Mouse (Mus musculus): Measurements from ENCODE around the gene Moxd1.

Gene Moxd1

DNA sequence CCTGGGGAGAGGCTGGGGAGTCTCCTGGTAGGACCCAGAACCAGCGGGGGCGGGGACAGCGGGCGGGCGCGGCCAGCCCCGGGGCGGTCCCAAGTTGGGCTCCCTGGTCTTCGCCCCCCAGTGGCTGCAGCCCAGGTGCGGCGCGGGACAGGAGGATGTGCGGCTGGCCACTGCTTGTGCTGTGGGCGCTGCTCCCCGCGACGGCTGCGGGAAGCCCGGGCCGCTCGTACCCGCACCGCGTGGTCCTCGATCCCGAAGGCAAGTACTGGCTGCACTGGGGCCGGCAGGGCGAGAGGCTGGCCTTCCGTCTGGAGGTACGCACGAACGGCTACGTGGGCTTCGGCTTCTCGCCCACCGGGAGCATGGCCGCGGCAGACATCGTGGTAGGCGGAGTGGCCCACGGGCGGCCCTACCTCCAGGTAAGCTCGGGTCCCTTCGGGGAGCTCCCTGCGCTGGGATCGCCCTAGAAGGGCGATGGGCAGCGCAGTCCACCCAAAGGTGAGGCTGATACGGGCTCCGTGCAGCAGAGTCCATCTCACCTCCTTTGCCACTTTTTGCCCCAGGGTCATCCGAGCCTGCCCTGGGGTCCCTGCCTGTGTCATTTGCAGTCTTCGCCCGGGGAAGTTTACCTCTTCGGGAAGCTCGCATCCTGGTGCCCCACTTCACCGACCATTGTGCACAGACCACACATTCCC lies at the start of gene Moxd1:
Gene Moxd1 (plus strand): TSS at position 69 of the 695 bp plus-strand sequence.
- no peak for DNase-seq (ENCODE audit: low spot score in 2 of 2)

DNA sequence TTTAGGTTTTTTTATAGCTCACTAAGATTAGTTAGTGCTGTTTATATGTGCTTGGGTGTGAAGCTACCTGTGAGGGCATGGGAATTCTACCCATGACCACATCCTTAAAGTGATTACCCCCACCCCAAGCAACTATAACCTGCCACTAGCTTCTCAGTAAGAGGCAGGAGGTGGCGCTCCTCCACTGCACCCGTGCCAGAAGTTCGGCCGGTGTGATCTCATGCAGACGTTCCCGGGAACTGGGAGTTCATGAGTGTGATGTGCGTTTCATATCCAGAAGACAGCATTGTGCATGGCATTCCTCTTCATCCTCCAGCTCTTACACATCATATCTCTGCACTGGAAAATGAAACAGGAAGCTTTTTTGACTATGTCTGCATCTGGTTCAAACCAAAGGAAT lies 32.9 kb upstream of the Moxd1 start:
- no peak for DNase-seq (ENCODE audit: low spot score in 2 of 2)

DNA sequence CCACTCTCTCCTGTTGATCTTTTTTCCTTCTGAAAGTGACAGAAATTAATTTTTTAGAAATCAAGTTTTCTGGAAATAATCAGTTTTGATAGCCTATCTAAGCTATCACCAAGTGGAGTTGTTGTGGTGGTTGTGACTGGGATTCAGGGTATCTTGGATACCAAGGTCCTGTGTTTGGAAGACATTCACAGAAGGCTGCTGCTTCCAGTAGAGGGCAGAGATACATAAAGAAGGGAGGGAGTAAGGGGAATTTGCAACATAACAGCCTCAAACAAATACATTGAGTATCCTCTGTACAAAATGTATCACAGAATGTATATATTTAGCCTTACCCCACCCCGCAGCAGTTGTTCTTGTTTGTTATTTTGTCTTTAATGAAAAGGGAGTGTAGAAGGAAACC lies 31.3 kb upstream of the Moxd1 start:
- DNase-seq (ENCODE audit: low spot score in 2 of 2), result no peak

GRCm38 (mm10) chr10:24199303-24199702 lies 24.0 kb upstream of the Moxd1 start:
- DNase-seq (ENCODE audit: low spot score in 2 of 2), result no peak

DNA sequence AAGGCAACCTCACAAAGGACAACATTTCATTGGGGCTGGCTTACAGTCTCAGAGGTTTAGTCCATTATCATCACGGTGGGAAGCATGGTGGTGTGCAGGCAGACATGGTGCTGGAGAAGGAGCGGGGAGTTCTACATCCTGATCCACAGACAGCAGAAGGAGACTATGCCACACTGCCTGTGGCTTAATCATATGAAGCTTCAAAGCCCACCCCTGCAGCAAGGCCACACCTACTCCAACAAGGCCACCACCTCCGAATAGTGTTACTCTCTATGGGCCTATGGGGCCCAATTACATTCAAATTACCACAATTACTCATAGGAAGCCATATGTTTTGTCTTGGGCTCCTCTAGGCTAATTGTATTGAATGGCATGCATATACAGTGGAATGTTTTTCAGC lies 23.2 kb upstream of the Moxd1 start:
- DNase-seq (ENCODE audit: low spot score in 2 of 2), result no peak

DNA sequence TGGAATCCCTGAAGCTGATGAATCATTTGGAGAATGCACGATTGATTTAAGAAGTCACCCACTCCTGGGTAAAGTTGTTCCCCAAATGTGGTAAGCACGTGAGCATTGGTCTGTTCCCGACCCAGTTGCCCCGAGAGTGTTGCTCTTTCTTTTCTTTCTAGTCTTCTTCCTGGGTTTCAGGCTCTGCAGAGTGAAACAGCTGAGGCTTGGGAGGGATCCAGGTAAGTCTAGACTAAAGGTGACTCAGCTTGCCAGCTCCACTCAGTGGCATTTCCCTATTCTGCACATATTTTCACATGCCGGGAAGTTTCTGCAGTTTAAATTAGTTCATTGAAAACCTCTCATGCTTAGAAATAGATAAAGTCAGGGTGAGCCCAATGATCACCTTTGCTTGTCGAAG lies 13.2 kb upstream of the Moxd1 start:
- no peak for DNase-seq (ENCODE audit: low spot score in 2 of 2)

- no peak for DNase-seq (ENCODE audit: low spot score in 2 of 2)
These were observed 10.0 kb upstream of the Moxd1 start for GRCm38 (mm10) chr10:24213297-24213696.

- DNase-seq (ENCODE audit: low spot score in 2 of 2), result no peak
These were observed 5.6 kb upstream of the Moxd1 start for GRCm38 (mm10) chr10:24217558-24218268.

GRCm38 (mm10) chr10:24220931-24221330 lies 2.4 kb upstream of the Moxd1 start:
- no peak for DNase-seq (ENCODE audit: low spot score in 2 of 2)

GRCm38 (mm10) chr10:24222911-24223310 lies 406 bp upstream of the Moxd1 start:
- no peak for DNase-seq (ENCODE audit: low spot score in 2 of 2)

- no peak for DNase-seq (ENCODE audit: low spot score in 2 of 2)
These were observed 1.3 kb downstream of the Moxd1 start for GRCm38 (mm10) chr10:24224591-24224990.

GRCm38 (mm10) chr10:24228318-24229183 lies 5.2 kb downstream of the Moxd1 start:
- DNase-seq (ENCODE audit: low spot score in 2 of 2), result no peak

- DNase-seq (ENCODE audit: low spot score in 2 of 2), result no peak
These were observed 9.0 kb downstream of the Moxd1 start for GRCm38 (mm10) chr10:24232281-24232680.

DNA sequence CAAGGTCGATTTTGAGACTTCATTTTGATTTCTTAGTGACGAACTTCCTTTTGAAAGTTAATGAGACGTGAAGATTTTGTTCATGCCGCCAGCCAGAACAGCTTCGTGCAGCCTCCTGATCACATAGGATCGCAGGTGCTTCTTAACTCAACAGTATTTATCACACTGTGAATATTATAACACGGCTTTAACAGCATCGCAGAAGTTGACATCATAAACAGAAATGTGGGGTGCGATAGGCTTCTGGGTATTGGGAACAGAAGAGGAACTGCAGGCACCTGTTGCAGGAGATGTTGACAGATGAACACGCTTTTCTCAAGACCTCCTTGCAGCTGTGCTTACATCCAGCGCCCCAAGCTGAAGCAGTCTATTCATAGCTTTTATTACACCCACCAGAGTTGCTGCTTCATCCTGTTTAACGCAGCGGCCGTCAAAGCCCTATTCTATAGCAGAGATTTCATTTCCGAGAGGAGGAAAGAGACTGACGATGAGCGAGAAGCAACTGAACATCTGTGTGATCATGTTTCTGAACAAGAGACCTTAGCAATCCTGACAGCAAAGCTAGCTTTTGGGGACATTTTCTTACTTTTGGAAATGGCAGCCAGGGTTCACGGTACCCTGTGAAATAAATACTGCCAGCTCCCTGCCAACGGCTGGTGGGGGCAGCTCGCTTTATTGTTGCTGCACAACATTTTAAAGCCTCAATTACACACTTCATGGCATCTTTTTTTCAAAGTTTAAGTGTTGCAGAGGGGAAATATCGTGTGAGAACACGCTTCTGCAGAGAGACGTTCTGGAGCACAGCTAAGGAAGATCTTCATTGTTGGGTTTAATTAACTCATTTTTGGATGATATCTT lies 12.3 kb downstream of the Moxd1 start:
- no peak for DNase-seq (ENCODE audit: low spot score in 2 of 2)

GRCm38 (mm10) chr10:24246815-24247214 lies 23.5 kb downstream of the Moxd1 start:
- DNase-seq (ENCODE audit: low spot score in 2 of 2), result no peak

- DNase-seq (ENCODE audit: low spot score in 2 of 2), result no peak
These were observed 24.8 kb downstream of the Moxd1 start for GRCm38 (mm10) chr10:24248116-24248515.

DNA sequence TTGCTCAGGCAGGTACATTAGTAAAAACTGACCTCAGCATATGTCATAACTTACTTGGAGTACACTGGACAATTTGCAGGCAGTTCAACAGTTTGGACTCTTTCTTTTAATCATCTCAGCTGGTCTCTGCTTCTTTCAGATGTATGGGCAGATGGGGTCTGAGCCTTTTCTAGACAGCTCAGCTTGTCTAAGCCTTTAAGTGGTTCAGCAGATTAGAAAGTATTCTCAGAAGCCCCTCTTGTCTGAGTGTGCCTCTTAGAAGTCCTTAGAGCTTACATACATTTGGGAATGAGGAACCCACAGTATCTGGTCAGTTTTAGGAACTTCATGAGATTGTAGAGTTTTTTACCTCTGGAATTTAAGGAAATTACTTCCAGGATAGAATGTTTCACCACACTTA lies 28.3 kb downstream of the Moxd1 start:
- no peak for DNase-seq (ENCODE audit: low spot score in 2 of 2)

DNA sequence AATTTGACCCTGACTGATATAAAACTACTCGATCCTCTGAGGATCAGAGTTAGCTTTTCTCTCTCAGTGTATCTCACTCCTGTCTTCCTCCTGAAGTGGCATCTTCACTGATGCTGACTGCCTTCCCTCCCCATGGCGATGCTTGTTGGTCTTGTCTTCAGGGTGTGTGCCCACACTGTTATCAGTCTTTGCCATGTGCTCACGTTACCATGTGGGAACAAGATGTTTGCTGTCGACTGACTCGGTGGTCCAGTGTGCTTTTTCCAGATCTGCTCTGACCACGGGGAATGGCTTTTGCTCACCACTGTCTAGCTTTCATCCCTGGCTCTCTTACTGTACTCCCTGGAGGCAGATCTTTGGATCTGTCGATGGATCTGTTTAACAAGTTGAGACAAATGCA lies 34.8 kb downstream of the Moxd1 start:
- DNase-seq (ENCODE audit: low spot score in 2 of 2), result no peak

DNA sequence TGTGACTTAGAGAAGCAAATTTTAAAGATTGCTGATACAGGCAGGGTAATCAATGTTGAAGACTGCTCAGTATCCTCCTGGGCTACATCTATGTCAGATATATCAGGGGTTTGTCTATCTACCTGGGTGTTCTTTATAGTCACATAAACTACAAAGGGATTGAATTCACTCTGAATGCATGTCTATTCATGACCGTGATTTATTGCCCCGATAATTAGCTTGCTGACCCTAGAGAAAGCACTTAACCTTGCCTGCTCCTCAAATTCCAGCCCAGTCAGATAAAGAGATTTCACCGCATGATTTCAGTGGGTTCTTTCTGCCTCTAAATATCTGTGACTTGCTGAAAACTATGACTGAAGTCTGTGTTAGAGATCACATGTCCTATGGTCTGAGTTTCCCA lies 35.6 kb downstream of the Moxd1 start:
- DNase-seq (ENCODE audit: low spot score in 2 of 2), result no peak

- no peak for DNase-seq (ENCODE audit: low spot score in 2 of 2)
These were observed 36.7 kb downstream of the Moxd1 start for GRCm38 (mm10) chr10:24259794-24260590.

DNA sequence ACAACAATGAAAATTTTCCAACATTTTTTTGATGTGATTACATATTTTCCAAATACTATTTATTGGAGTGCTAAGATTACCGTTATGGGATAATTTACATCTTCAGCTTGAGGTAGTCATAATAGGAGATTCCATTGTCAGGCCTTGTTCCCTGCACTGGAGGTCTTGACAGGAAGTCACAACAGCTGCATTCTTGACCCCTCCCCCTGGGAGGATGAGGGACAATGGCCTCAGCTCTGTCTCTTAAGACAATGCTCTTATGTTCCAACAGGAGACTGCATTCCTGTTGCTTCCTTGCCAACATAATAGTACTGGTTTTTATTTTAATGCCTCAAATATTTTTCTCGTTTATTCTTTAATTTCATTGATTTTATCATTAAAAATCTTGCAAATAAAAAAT lies 44.2 kb downstream of the Moxd1 start:
- DNase-seq (ENCODE audit: low spot score in 2 of 2), result no peak

All from heart, adult 9 months (tissue).